Mouse (Mus musculus): ENCODE results near the gene Vav2.

Vav2 gene

DNA sequence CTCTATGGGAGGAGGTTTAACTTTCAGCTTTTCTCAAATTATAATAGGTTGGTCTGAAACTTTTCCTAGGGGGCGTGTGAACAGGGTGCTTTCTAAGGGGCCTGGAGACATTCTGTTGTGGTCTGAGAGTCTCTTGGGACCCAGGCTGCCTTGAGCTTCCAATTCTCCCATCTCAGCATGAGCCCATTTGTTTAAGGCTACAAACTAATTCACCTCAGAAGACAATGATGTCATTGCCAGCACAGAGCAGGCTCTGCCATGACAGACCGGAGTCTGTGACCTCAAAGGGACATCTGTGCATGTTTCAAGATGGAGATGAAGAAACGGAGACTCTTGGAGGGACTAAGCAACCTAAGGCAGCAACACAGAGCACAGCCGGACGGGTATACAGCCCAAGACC lies 112.6 kb downstream of the Vav2 start:
- no peak for DNase-seq

DNA sequence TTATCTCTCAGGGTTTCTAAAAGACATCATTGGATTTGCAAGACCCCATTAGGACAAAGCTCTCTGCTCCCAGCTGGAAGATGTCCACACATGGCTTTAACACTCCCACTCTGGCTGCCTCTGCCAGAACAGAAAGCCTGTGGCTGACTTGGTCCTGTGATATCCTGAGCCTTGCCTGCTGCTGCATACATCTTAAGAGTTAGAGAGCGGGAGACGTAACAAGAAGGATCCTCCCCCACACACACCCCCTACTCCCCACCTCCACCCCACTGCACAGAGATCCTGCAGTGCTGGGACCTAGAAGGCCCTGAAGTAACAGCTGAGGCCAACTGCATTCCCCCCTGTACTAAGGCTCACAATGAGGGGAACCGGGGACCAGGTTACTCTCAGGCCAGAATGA lies 114.3 kb downstream of the Vav2 start:
- no peak for DNase-seq

DNA sequence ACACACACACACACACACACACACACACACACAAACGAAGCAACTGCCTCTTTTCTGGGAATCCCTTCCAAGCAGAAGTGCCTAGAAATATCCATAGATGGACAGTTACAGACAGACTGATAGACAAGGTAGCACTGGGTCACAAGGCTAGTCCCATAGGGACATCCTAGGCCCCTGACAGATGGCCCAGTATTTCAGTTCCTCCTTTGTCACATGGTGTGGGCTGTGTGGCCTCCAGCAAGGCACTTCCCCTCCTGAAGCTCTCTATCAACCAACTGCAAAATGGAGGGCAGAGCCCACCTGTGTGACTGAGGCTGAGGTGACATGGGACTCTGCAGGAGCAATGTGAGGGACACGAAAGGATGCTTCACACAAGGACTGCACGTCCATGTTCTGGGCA lies 115.2 kb downstream of the Vav2 start:
- no peak for DNase-seq

DNA sequence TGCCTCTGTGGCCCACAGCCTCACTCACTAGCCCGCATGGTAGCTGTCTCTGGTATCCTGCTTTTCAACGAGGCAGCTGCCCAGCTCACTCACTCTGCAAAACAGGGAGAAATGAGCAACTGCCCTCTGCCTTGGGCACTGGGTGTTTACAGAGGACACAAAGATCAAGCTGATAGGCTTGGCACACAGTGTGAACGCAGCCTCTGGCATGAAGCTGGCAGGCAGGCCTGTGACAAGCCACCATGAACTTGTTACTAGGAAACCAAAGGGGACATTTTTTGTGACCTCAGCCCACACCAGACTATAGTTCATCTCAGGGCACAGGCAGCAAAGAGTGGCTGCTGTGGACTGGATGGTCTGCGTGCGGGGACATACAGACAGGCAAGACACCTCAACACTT lies 115.9 kb downstream of the Vav2 start:
- no peak for DNase-seq

DNA sequence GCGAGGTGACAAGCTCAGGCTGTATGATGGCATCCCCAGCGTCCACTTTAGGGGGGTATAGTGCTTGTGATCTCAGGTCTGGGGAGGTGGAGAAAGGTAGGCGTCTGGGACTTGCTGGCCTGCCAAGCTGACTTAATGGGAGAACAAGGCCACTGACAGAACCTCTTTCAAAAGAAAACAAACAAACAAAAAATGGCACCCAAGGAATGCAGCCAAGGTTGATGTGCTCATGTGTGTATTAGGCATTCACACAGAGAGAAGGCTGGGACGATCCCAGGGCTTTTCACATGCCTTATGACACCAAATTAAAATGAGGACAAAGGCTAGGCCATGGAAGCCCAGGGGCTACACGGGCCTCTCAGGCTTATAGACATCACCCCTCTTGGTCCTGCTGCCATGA lies 116.6 kb downstream of the Vav2 start:
- no peak for DNase-seq

DNA sequence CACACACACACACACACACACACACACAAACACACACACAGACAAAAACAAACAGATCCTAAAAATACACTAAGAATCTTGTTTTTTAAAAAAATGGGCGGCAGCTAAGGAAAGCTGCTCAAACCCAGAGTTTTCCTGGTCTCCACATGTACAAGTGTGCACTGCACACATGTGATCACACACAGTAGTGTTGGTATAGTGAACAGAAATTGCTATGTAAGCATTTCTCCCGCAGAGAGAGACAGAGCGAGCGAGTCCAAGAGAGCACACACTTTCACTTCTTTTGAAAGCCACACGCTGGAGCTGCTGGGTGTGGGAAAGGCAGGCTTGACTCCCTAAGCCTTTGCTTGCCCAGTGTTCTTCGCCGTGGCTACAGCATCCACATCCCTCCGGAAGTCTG lies 120.2 kb downstream of the Vav2 start:
- no peak for DNase-seq

DNA sequence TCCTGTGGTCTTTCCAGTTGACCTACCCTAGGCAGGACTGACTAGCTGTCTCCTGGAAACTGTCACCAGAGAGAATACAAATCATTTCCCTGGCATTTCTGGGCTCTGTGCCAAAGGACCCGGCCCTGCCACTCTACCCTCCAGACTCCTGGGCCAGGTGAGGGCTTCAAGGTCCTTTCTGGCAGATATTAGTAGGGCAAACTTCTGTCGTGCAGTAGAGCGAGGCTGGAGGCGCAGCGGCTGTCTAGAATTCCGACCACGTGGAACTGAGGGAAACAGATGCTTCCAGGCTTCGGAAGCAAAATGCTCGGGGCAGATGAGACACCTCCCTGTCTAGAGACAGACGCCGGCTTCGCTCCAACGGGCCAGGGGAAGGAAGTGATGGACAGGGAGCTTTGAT lies 122.1 kb downstream of the Vav2 start:
- no peak for DNase-seq

DNA sequence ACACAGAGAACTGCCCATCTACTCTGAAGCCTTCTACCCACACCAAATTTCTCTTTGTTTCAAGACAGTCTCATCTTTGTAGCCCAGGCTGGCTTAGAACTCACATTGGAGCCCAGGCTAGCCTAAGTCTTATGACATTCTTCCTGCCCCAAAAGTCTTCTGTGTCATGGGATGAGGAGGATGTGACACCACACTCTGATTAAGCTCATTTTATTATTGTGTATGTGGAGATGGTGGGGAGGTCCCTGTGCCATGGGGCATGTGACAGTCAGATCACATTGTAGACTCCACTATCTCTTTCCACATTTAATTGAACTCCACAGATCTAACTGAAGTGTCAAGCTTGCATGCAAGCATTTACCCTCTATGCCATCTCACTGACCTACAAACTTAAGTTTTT lies 122.8 kb downstream of the Vav2 start:
- DNase-seq = no peak

DNA sequence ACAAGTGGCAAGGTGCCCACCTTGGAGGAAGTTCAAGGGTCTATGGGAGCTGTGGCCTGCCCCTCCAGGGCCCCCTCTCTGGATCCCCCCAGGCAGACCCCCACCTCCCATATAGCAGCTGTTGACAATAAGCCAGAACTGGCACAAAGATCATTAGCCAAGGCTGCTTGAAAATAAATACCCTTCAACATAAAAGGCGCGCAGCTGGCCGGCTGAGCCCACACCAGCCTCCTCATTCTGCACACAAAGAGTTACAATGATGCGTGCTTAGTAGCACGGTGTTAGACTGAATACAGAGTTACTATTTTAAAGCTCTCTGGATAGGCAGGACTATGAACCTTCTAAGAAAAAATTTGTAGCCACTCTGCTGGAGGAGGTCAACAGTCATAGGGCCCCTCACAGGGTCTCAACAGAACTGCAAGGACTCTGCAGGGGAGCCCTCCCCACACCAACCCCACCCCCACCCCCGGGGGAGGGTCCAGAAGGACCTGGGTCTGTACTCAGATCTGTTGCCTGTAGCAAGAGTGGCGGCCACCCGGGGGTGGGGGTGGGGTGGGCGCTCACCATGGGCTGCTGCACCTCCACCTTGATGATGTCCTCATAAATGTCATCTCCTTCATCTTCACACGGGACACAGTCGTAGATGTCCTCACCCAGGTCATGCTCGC lies 125.3 kb downstream of the Vav2 start:
- no peak for DNase-seq

DNA sequence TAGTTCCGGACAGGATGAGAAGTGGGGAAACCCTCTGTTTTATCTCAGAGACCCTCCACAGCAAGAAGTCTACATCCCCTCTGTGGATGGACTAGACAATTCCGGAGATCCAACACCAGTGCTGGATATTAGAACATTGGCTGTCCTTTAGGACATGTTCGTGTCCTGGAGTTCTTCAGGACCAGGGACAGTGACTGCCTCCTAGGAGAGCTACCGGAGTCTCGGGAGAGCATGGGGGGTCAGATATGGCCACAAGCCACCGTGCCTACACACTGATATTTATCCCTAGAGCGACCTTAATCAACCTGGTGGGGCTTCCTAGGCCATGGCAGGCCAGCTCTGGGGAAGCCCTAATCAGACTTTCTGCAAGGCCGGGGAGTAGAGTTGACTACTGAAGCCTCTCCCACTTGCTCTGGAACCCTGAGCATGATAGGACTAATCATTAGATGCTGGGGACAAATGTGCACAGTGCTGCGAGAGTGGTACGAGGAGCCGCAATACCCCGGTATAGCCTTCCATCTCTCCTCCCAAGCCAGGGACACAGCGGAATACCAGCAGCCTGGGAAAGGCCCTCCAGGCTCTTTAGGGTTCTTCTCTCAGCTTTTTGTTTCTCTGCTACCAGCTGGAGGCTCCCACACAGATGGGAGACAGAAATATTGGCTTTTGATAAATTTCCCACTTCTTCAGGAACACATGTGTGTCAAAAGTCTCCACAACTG lies 125.9 kb downstream of the Vav2 start:
- no peak for DNase-seq

DNA sequence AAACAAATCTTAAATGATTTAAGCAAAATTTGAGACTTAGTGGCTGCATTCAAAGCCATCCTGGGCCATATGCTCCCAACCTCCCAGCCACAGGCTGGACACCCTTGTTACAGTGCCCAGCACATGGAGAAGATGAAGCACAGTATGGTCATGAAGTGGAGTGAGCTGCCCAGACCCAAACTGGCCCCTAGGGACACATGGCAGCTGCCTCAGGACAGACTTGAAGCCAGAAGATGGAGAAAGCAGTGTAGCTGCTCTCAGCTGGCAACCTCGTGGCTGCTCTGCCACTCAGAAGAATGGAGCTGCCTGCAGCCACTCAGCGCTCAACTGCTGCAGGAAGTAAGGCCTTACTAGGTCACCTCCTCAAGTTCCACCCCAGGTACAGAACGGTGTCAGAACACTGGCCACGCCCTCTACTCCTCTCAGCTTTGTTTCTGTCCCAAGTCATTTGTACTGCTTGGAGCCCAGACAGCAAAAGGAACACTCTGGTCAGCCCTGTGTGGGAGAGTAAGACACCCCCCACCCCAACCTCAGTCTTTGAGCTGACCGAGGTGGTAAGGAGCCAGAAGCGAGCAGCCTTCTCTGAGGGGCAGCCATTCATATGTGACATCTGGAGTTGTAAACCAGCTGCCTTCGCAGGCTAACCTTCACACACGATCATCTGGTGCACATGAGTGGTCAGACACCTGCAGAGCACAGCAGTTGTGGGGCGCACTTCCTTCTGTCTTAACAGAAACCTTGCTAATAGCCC lies 130.0 kb downstream of the Vav2 start:
- no peak for DNase-seq

DNA sequence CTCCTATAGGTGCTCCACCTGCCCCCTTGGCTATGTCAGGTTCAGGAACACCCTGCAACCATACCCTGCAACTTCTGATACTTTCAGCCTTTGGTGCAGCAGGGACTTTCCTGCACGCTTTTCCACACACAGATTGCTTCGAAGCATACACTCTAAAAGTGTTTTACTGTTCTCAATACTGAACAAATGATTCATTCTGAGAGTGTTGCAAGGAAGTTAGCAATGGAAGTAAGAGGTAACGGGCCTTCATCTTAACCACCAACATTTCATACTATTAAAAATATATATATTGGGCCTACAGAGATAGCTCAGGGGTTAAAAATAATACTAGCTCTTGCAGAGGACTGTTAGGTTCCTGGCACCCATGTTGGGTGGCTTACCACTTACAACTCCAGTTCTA lies 132.1 kb downstream of the Vav2 start:
- no peak for DNase-seq

DNA sequence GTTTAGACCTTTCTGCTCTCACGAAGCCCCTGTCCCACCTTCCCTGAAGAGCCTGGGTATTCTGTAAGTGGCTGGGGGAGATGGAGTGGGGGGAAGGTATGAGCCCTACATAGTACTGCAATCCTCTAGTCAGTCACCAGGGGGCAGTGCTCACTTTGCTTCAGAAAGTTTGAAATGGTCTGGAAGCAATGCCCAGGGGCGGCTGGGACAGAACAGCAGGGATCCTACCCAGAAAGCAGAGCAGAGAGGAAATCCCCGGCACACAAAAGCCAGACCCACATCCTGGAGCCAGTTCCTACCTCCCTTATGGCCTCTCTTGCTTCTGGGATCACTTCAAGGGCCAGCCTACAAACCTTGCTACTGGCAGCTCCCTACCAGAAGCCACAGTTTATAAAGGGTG lies 137.8 kb downstream of the Vav2 start:
- peak; percentile 92 for DNase-seq

DNA sequence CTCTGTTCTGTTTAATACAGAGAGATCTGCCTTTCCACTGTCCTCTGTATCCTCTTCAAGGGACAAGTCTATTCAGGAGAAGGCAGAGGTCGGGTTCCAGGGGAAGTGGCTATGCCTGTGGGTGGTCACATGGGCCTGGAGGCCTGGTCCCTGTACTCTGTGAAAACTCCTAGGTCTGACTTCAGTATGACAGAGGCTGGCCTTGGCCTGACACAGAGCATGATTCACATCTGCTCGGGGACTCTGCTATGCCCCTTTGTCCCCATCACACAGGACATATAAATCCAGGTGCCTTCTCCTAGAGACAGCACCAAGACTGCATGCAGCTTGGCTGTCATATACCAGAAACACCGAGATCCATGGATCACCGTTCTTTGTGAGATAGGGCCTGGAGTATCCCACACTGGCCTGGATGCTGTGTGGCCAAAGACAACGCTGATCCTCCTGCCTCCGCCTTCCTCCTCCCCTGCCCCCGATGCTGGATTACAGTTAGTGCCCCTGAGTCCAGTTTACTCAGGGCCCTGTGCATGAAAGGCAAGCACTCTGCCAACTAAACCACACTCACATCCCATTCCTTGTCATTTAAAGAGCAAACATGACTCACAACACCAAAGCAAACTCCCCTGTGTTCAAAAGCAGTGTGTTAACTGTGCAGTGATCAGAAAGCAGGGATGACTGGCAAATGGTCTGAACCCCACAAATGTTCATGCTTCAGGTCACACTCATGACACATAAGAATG lies 139.7 kb downstream of the Vav2 start:
- no peak for DNase-seq

DNA sequence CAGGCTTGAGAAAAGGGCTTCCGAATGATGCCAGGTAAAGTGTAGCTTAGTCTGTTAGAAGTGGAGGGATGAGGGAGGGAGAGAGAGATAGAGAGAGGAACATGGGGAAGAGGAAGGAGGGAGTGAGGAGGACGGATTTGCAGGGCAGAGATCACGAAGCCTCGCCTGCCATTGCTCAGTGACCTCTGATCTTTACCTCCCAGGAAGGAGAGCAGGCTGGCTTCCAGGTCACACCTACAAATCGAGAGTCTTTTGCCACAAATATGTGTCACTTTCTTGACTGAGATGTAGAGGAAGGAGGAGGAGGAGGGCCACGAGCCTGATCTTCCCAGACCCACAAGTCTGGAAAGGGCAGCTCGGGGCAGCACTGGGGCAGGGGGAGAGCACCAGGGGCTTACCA lies 142.4 kb downstream of the Vav2 start:
- no peak for DNase-seq

DNA sequence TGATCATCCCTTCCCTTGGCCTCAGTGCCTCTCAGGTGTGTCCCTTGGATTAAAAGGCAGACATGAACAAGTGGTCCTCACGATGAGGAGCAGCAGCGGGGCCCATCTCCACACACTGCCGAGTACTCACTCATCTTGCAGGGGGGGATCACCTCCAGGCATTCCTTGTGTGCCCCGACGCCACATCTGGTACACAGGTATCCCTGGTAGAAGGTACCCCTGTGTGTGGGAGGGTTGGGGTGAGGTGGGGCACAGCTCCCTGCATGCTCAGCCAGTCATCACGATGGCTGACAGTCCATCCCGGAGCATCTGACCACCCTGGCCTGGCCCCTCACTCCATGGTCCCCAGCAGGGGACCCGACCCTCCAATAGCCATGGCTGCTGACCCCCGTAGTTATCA lies 145.1 kb downstream of the Vav2 start:
- no peak for DNase-seq

DNA sequence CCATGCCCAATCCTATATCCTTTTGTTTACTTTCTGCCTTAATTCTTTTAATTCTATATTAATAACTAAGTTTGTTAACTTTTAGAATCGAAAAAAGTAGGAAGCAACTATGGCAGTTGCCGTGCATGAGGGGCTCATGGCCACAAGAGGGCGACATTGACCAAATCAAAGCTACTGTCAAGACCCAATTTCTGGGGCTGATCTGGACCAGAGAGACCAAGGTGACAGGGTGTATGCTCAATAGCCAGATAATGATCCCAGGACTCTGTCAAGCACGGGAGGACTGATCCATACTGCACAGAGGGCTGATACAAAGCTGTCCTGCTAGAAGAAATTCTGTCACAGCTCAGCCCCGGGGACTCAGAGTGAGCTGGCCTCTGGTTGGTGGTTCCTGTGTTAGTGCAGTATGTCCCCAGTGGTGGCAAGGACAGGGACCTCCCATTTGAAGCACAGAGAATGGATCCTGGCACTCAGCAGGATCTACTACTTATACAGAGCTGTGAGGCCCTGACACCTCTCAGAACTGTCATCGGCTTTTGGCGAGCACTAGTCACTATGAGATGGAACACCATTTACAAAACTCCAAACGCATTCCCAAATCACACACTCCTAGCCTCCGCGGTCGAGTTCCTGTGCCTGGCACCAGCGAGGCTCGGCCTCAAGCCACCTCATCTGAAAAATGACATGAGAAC lies 145.8 kb downstream of the Vav2 start:
- peak; percentile 83 for DNase-seq

DNA sequence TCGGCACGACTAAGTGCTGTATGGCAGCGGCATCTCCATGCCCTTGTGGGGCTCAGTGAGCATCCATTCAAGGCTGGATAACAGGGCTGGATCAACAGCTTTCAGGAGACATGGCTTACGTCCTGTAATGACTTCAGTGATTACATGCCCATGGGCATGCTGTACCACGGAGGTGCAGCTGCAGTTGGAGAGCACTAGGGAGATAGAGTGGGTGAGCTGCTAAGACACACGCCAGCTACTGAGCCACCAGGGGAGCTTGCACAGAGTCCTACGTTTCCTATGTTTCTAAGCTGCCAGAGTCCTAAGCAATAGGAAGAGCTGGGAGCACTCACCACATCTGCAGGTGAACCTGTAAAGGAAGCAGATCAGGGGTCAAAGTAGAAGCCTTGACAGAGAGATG lies 148.0 kb downstream of the Vav2 start:
- no peak for DNase-seq

DNA sequence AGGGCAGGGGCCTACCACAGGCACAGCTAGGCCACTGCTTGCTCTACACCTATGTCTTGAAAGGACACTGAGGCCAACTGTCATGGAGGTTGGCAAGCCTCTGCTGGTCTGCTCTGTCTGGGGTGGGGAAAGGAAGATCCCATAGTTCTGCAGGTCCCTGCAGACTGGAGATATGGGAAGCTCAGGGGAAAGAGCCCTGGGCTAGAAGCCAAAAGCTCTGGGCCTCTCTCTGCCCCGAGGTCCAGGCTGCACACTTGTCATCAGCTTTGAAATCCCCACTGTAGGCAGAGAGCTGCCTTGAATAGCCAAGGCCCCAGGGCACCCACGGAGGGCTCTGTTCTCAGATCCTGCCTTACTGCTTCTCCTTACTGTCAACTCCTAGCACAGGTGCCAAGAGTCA lies 158.5 kb downstream of the Vav2 start:
- DNase-seq = no peak

DNA sequence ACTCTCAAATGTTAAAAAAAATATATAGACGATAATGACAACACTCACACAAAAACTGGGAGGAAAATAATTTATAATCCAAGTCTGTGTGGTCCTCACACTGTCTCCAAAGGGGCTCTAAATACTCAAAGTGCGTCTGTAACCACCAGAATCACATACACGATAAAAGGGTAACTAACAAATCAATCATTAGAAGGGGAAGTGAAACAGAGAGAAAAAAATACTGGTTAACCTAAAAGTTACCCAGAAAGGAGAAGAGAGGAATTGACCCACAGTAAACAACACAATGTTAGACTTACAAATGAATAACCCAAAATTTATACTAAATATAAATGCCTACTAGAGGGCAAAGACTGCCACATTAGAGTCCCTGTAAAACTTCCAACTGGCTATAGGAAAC lies 161.0 kb downstream of the Vav2 start:
- no peak for DNase-seq

DNA sequence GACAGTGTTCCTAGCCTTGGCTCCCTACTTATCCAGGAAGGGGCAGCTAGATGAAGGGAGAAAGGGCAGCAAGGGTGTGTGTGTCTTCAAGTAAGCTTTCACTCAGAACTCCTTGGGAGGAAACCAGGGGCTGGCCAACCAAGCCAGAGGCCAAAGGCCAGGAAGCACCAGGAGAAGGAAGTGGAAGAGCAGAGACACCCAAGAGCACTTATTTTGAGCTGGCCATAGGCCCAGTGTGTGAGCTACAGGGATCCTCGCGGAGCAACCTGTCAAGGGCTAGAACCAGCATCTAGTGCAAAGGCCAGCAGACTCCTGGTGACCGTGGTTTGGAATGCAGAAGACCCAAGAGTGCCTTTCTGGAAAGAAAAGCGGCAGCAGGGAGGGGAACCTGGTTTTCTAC lies 163.8 kb downstream of the Vav2 start:
- no peak for DNase-seq

DNA sequence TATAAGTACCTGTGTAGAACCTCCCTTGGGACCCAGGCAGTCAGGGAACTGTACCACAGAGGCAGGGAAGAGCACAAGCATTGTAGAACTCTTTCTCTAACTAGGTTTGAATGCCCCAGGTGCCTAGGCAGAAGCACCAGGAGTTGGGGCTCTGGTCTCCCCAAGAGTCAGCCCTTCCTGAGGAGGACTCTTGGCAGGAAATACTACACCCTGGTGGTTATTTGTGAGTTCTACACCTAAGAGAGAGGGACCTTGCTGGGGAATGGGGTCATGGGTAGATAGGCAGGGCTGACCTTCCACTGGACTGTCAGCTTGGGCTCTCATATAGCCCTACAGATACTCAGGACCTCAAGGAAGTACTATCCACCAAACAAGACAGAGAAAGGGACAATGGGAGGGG lies 175.4 kb downstream of the Vav2 start:
- no peak for DNase-seq

DNA sequence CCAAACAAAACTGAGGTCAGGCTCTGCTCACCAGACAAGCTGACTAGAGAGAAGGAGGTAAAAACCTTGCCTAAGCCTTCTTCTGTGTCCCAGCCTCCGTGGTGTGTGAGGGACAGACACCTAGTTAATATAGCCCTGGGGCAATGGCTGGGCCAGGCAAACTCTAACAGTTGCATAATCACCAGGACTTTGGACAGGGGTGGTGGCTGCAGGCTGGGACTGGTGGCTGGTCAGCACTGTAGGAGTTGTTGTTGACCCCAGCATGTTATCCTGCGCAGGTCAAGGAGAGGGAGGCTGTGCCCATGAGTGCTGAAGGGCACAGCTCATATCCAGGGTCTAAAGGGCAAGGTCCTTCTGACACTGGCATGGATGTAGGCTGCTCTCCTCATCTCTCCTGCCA lies 178.6 kb downstream of the Vav2 start, which contains the start of gene Sardh:
Sardh (minus strand) TSS at position 127 of the 400 bp plus-strand sequence.
- DNase-seq = no peak
